Mouse (Mus musculus): ENCODE measurements around the gene Mrps36. TPM values are rescaled to one million over a fixed set of nuclear protein-coding genes. Genes with fewer than 3 reads are reported as not detected.
A peak's percentile ranks its signal among the peaks of the same experiment; 100 is the strongest.
"Not testable (repeated sequence)": the region's sequence is repeated elsewhere in the genome, so short reads cannot be mapped to it uniquely, and the experiment has no call there.

Mrps36 gene
- polyA plus RNA-seq, 1 experiment from 2014 or later: 124 TPM

GRCm38 (mm10) chr13:100755329-100755728 lies 10.9 kb upstream of the Mrps36 start:
- Histone ChIP-seq H3K9ac (no peak overlapping the region), H3K4me2 (replicated peaks) (no peak overlapping the region), H3K36me3 (peaks cover 9% of the 10 kb centered on the region), H3K27ac (no peak overlapping the region), H3K27me3 (no peaks in the 10 kb centered on the region), H3K4me3 (no peak overlapping the region), H3K4me1 (no peaks in the 10 kb centered on the region), H3K9me3 (no peaks in the 10 kb centered on the region)
- WGBS: 89% methylated on average over 2 of the region's 2 CpGs
- no peak for ATAC-seq (ENCODE audit: insufficient number of reproducible peaks, insufficient read depth, low FRiP score, low TSS enrichment)

- H3K4me3 ChIP-seq: no peak overlapping the region
- ATAC-seq (ENCODE audit: insufficient number of reproducible peaks, insufficient read depth, low FRiP score, low TSS enrichment): no peak
- 70% methylated on average over 4 of the region's 4 CpGs for WGBS
These were observed 9.7 kb upstream of the Mrps36 start for GRCm38 (mm10) chr13:100754186-100754585.

GRCm38 (mm10) chr13:100753011-100753410 lies 8.6 kb upstream of the Mrps36 start:
- H3K4me3 ChIP-seq: no peak overlapping the region
- no peaks in the 10 kb centered on the region for H3K9me3 ChIP-seq
- no peak for ATAC-seq (ENCODE audit: insufficient number of reproducible peaks, insufficient read depth, low FRiP score, low TSS enrichment)
- H3K27ac ChIP-seq: no peak overlapping the region
- H3K4me2 ChIP-seq (replicated peaks): no peak overlapping the region
- no peaks in the 10 kb centered on the region for H3K36me3 ChIP-seq
- H3K9ac ChIP-seq: no peak overlapping the region
- no peaks in the 10 kb centered on the region for H3K27me3 ChIP-seq
- 83% methylated on average over 6 of the region's 6 CpGs for WGBS
- H3K4me1 ChIP-seq: no peaks in the 10 kb centered on the region

More at GRCm38 (mm10) chr13:100754186-100754585, 9.7 kb upstream of the Mrps36 start:
- Histone ChIP-seq H3K9me3 (no peaks in the 10 kb centered on the region), H3K36me3 (peaks cover 2% of the 10 kb centered on the region; the same call in 1 of the 2 replicates), H3K4me2 (replicated peaks) (no peak overlapping the region), H3K27me3 (no peaks in the 10 kb centered on the region), H3K4me1 (no peaks in the 10 kb centered on the region), H3K27ac (no peak overlapping the region), H3K9ac (no peak overlapping the region)

- Histone ChIP-seq H3K36me3 (no peaks in the 10 kb centered on the region), H3K27me3 (no peaks in the 10 kb centered on the region), H3K27ac (no peak overlapping the region), H3K9ac (no peak overlapping the region), H3K4me3 (no peak overlapping the region), H3K4me1 (no peaks in the 10 kb centered on the region), H3K4me2 (replicated peaks) (no peak overlapping the region), H3K9me3 (no peaks in the 10 kb centered on the region)
- WGBS: 88% methylated on average over 8 of the region's 8 CpGs
- no peak for ATAC-seq (ENCODE audit: insufficient number of reproducible peaks, insufficient read depth, low FRiP score, low TSS enrichment)
These were observed 8.1 kb upstream of the Mrps36 start for GRCm38 (mm10) chr13:100752529-100752928.

- ATAC-seq (ENCODE audit: insufficient number of reproducible peaks, insufficient read depth, low FRiP score, low TSS enrichment): no peak
- WGBS: 85% methylated on average over 3 of the region's 3 CpGs
- H3K4me1 ChIP-seq: no peaks in the 10 kb centered on the region
These were observed 6.9 kb upstream of the Mrps36 start for GRCm38 (mm10) chr13:100751402-100751801.

GRCm38 (mm10) chr13:100750799-100751198 lies 6.3 kb upstream of the Mrps36 start:
- Histone ChIP-seq H3K9ac (no peak overlapping the region), H3K4me3 (no peak overlapping the region), H3K4me2 (replicated peaks) (no peak overlapping the region), H3K27me3 (no peaks in the 10 kb centered on the region), H3K4me1 (no peaks in the 10 kb centered on the region), H3K36me3 (no peaks in the 10 kb centered on the region), H3K27ac (no peak overlapping the region), H3K9me3 (no peaks in the 10 kb centered on the region)
- ATAC-seq (ENCODE audit: insufficient number of reproducible peaks, insufficient read depth, low FRiP score, low TSS enrichment): no peak
- 81% methylated on average over 5 of the region's 5 CpGs for WGBS

More at GRCm38 (mm10) chr13:100751402-100751801, 6.9 kb upstream of the Mrps36 start:
- Histone ChIP-seq H3K27ac (no peak overlapping the region), H3K9ac (no peak overlapping the region), H3K36me3 (no peaks in the 10 kb centered on the region), H3K27me3 (no peaks in the 10 kb centered on the region), H3K9me3 (no peaks in the 10 kb centered on the region), H3K4me3 (no peak overlapping the region), H3K4me2 (replicated peaks) (no peak overlapping the region)

- no peak for ATAC-seq (ENCODE audit: insufficient number of reproducible peaks, insufficient read depth, low FRiP score, low TSS enrichment)
- no peak overlapping the region for H3K9ac ChIP-seq
- H3K36me3 ChIP-seq: no peaks in the 10 kb centered on the region
- no peaks in the 10 kb centered on the region for H3K9me3 ChIP-seq
- H3K4me3 ChIP-seq: no peak overlapping the region
- 50% methylated on average over 8 of the region's 8 CpGs for WGBS
- H3K4me2 ChIP-seq (replicated peaks): no peak overlapping the region
- H3K27me3 ChIP-seq: no peaks in the 10 kb centered on the region
- H3K27ac ChIP-seq: no peak overlapping the region
- no peaks in the 10 kb centered on the region for H3K4me1 ChIP-seq
These were observed 4.2 kb upstream of the Mrps36 start for GRCm38 (mm10) chr13:100748638-100749037.

GRCm38 (mm10) chr13:100746090-100746489 lies 1.6 kb upstream of the Mrps36 start:
- ATAC-seq (ENCODE audit: insufficient number of reproducible peaks, insufficient read depth, low FRiP score, low TSS enrichment): no peak
- Histone ChIP-seq H3K36me3 (no peaks in the 10 kb centered on the region), H3K27me3 (no peaks in the 10 kb centered on the region), H3K4me1 (0 out of 2 replicates have a peak, but pooled peaks cover 5% of the 10 kb centered on the region), H3K9me3 (no peaks in the 10 kb centered on the region), H3K4me2 (replicated peaks) (no peak overlapping the region), H3K9ac (no peak overlapping the region), H3K27ac (no peak overlapping the region), H3K4me3 (no peak overlapping the region)
- WGBS: 85% methylated on average over 3 of the region's 3 CpGs

- no peaks in the 10 kb centered on the region for H3K9me3 ChIP-seq
- peak overlapping the region; percentile 94; the same call in 1 of the 2 replicates for H3K27ac ChIP-seq
- 68% methylated on average over 11 of the region's 11 CpGs for WGBS
- H3K27me3 ChIP-seq: no peaks in the 10 kb centered on the region
- H3K4me1 ChIP-seq: 0 out of 2 replicates have a peak, but pooled peaks cover 5% of the 10 kb centered on the region
- peak overlapping the region; percentile 60 for H3K4me2 ChIP-seq (replicated peaks)
- peak overlapping the region; percentile 80 for H3K4me3 ChIP-seq
- peak; percentile 1; the same call in 1 of the 2 replicates for ATAC-seq (ENCODE audit: insufficient number of reproducible peaks, insufficient read depth, low FRiP score, low TSS enrichment)
- peak overlapping the region; percentile 65 for H3K9ac ChIP-seq
- no peaks in the 10 kb centered on the region for H3K36me3 ChIP-seq
These were observed 968 bp downstream of the Mrps36 start for GRCm38 (mm10) chr13:100743346-100744035.

GRCm38 (mm10) chr13:100742831-100743230 lies 1.6 kb downstream of the Mrps36 start:
- no peaks in the 10 kb centered on the region for H3K27me3 ChIP-seq
- no peak overlapping the region for H3K27ac ChIP-seq
- H3K4me1 ChIP-seq: 0 out of 2 replicates have a peak, but pooled peaks cover 5% of the 10 kb centered on the region
- H3K4me2 ChIP-seq (replicated peaks): no peak overlapping the region
- WGBS: 84% methylated on average over 5 of the region's 5 CpGs
- no peaks in the 10 kb centered on the region for H3K9me3 ChIP-seq
- H3K4me3 ChIP-seq: no peak overlapping the region
- no peak overlapping the region for H3K9ac ChIP-seq
- no peaks in the 10 kb centered on the region for H3K36me3 ChIP-seq
- no peak for ATAC-seq (ENCODE audit: insufficient number of reproducible peaks, insufficient read depth, low FRiP score, low TSS enrichment)

- H3K27me3 ChIP-seq: no peaks in the 10 kb centered on the region
- no peak overlapping the region for H3K27ac ChIP-seq
- no peak for ATAC-seq (ENCODE audit: insufficient number of reproducible peaks, insufficient read depth, low FRiP score, low TSS enrichment)
- H3K4me1 ChIP-seq: peaks cover 11% of the 10 kb centered on the region
- no peak overlapping the region for H3K4me2 ChIP-seq (replicated peaks)
- no peak overlapping the region for H3K4me3 ChIP-seq
- H3K36me3 ChIP-seq: peaks cover 23% of the 10 kb centered on the region
- 88% methylated on average over 2 of the region's 2 CpGs for WGBS
- H3K9me3 ChIP-seq: no peaks in the 10 kb centered on the region
- H3K9ac ChIP-seq: no peak overlapping the region
These were observed 11.7 kb downstream of the Mrps36 start for GRCm38 (mm10) chr13:100732756-100733155.

GRCm38 (mm10) chr13:100731462-100732046 lies 12.9 kb downstream of the Mrps36 start:
- Histone ChIP-seq H3K4me1 (peaks cover 13% of the 10 kb centered on the region), H3K27ac (peak overlapping the region; percentile 64; the same call in 1 of the 2 replicates), H3K4me3 (peak overlapping the region; percentile 75; the same call in 1 of the 2 replicates), H3K36me3 (peaks cover 26% of the 10 kb centered on the region), H3K4me2 (replicated peaks) (peak overlapping the region; percentile 61; the same call in 1 of the 2 replicates)
- not testable (repeated sequence) for ATAC-seq (ENCODE audit: insufficient number of reproducible peaks, insufficient read depth, low FRiP score, low TSS enrichment); H3K9me3 ChIP-seq; H3K27me3 ChIP-seq; H3K9ac ChIP-seq
- WGBS: 85% methylated on average over 6 of the region's 6 CpGs

Data from embryonic facial prominence, embryonic 12.5 days (tissue).